Mouse (Mus musculus) brain, embryonic 14.5 days (tissue): Measurements from ENCODE around the gene Supt5. TPM values are rescaled to one million over a fixed set of nuclear protein-coding genes. Genes with fewer than 3 reads are reported as not detected.

Experiments
- DNase-seq: peaks from one replicate; pipeline ENCODE4 v3.0.0-alpha.2; 2011; ENCODE audit warnings: low read depth
- CTCF ChIP-seq: fragments of 200-500 bp; IDR thresholded peaks from 2 replicates; pipeline ENCODE4 v1.5.1; 2012; ENCODE audit warnings: inconsistent platforms, mild to moderate bottlenecking, moderate library complexity, borderline replicate concordance; ENCODE audit not compliant: insufficient read depth, insufficient read length; ENCODE audit errors: extremely low read depth
- POLR2A ChIP-seq: fragments of 200-500 bp; IDR thresholded peaks from 2 replicates; pipeline ENCODE4 v1.6.1; 2012; ENCODE audit warnings: mild to moderate bottlenecking, inconsistent platforms, borderline replicate concordance; ENCODE audit not compliant: poor library complexity, insufficient read depth, insufficient read length, severe bottlenecking; ENCODE audit errors: extremely low read depth
- polyA plus RNA-seq: library from polyadenylated mRNA; depleted of rRNA; stranded (reverse); fragments of >200 nt; gene quantifications from 2 replicates; pipeline ENCODE4 v1.2.3, GENCODE M21; 2012

Supt5 gene
- polyA plus RNA-seq, 1 experiment = 118 TPM

GRCm38 (mm10) chr7:28328260-28328659 lies 10.3 kb downstream of the Supt5 start:
- no peak for DNase-seq
- TF ChIP-seq POLR2A = no peak
- TF ChIP-seq CTCF = no peak

- no peak for DNase-seq
- TF ChIP-seq POLR2A (no peak), CTCF (0 out of 2 replicates have a peak, but pooled peaks have one; percentile 2)
Measured at GRCm38 (mm10) chr7:28326457-28326856, 12.1 kb downstream of the Supt5 start.

- TF ChIP-seq POLR2A = no peak
- TF ChIP-seq CTCF = no peak
- no peak for DNase-seq
Measured at GRCm38 (mm10) chr7:28325293-28325692, 13.3 kb downstream of the Supt5 start.

- TF ChIP-seq POLR2A (no peak), CTCF (no peak)
- DNase-seq = no peak
Measured at GRCm38 (mm10) chr7:28321974-28322720, 16.4 kb downstream of the Supt5 start.

- no peak for DNase-seq
Measured at GRCm38 (mm10) chr7:28318714-28319113, 19.8 kb downstream of the Supt5 start.

GRCm38 (mm10) chr7:28318036-28318435 lies 20.5 kb downstream of the Supt5 start:
- no peak for TF ChIP-seq CTCF
- no peak for TF ChIP-seq POLR2A
- DNase-seq = no peak

More at GRCm38 (mm10) chr7:28318714-28319113, 19.8 kb downstream of the Supt5 start:
- no peak for TF ChIP-seq POLR2A
- no peak for TF ChIP-seq CTCF

- TF ChIP-seq POLR2A = peak; percentile 94
- TF ChIP-seq CTCF = no peak
- DNase-seq = peak; percentile 99
Measured at GRCm38 (mm10) chr7:28311926-28312543, 26.5 kb downstream of the Supt5 start, which contains the start of gene Timm50. Gene Timm50 (minus strand): TSS chr7:28312072.

- TF ChIP-seq POLR2A (no peak), CTCF (no peak)
- no peak for DNase-seq
Measured at GRCm38 (mm10) chr7:28311151-28311925, 27.2 kb downstream of the Supt5 start.

- TF ChIP-seq CTCF (no peak), POLR2A (no peak)
- DNase-seq = peak; percentile 59
Measured at GRCm38 (mm10) chr7:28309737-28310136, 28.8 kb downstream of the Supt5 start.

- TF ChIP-seq CTCF = no peak
- TF ChIP-seq POLR2A = no peak
- no peak for DNase-seq
Measured at GRCm38 (mm10) chr7:28306216-28306615, 32.3 kb downstream of the Supt5 start.

GRCm38 (mm10) chr7:28305641-28306040 lies 32.9 kb downstream of the Supt5 start:
- no peak for DNase-seq

More at GRCm38 (mm10) chr7:28305641-28306040, 32.9 kb downstream of the Supt5 start:
- no peak for TF ChIP-seq CTCF
- TF ChIP-seq POLR2A = no peak
